Mouse (Mus musculus): ENCODE data around the gene Fgfr2. TPM values are rescaled to one million over a fixed set of nuclear protein-coding genes. Genes with fewer than 3 reads are reported as not detected.

Gene Fgfr2
- total RNA-seq, 2 experiments from 2014 or later, result 47.6 to 49.5 TPM

- TF ChIP-seq CTCF (conservative IDR thresholded peaks at IDR 0.05), result no peak
- Histone ChIP-seq H3K27ac (peak overlapping the region; percentile 3; the same call in 1 of the 2 replicates), H3K4me3 (no peak overlapping the region)
- DNase-seq (ENCODE audit: low spot score in 2 of 2), result no peak
These were observed 347.2 kb downstream of the Fgfr2 start for GRCm38 (mm10) chr7:132775922-132776321.

GRCm38 (mm10) chr7:132775333-132775732, 347.8 kb downstream of the Fgfr2 start:
- TF ChIP-seq CTCF (conservative IDR thresholded peaks at IDR 0.05), result no peak
- DNase-seq (ENCODE audit: low spot score in 2 of 2), result no peak
- Histone ChIP-seq H3K4me3 (no peak overlapping the region), H3K27ac (peak overlapping the region; percentile 43; the same call in 1 of the 2 replicates)

- Histone ChIP-seq H3K4me3 (no peak overlapping the region), H3K27ac (peak overlapping the region; percentile 43; the same call in 1 of the 2 replicates)
- TF ChIP-seq CTCF (conservative IDR thresholded peaks at IDR 0.05), result no peak
- DNase-seq (ENCODE audit: low spot score in 2 of 2), result no peak
These were observed 350.0 kb downstream of the Fgfr2 start for GRCm38 (mm10) chr7:132773011-132773705.

GRCm38 (mm10) chr7:132772440-132772839, 350.7 kb downstream of the Fgfr2 start:
- no peak for DNase-seq (ENCODE audit: low spot score in 2 of 2)
- Histone ChIP-seq H3K4me3 (no peak overlapping the region), H3K27ac (peak overlapping the region; percentile 43; the same call in 1 of the 2 replicates)
- no peak for TF ChIP-seq CTCF (conservative IDR thresholded peaks at IDR 0.05)

GRCm38 (mm10) chr7:132768498-132769344, 354.4 kb downstream of the Fgfr2 start:
- no peak overlapping the region for H3K4me3 ChIP-seq
- peak overlapping the region; percentile 80; the same call in 1 of the 2 replicates for H3K27ac ChIP-seq
- TF ChIP-seq CTCF (conservative IDR thresholded peaks at IDR 0.05), result no peak
- no peak for DNase-seq (ENCODE audit: low spot score in 2 of 2)

- no peak overlapping the region for H3K4me3 ChIP-seq
These were observed 355.2 kb downstream of the Fgfr2 start for GRCm38 (mm10) chr7:132767999-132768370.

GRCm38 (mm10) chr7:132767233-132767998, 355.7 kb downstream of the Fgfr2 start:
- Histone ChIP-seq H3K4me3 (no peak overlapping the region), H3K27ac (peak overlapping the region; percentile 80)
- no peak for DNase-seq (ENCODE audit: low spot score in 2 of 2)
- TF ChIP-seq CTCF (conservative IDR thresholded peaks at IDR 0.05), result no peak

More at GRCm38 (mm10) chr7:132767999-132768370, 355.2 kb downstream of the Fgfr2 start:
- DNase-seq (ENCODE audit: low spot score in 2 of 2), result peak in 1 of 2 experiments; percentile 27
- TF ChIP-seq CTCF (conservative IDR thresholded peaks at IDR 0.05), result no peak
- H3K27ac ChIP-seq, result peak overlapping the region; percentile 80

GRCm38 (mm10) chr7:132766235-132766871, 356.8 kb downstream of the Fgfr2 start:
- Histone ChIP-seq H3K4me3 (no peak overlapping the region), H3K27ac (peak overlapping the region; percentile 80)
- no peak for TF ChIP-seq CTCF (conservative IDR thresholded peaks at IDR 0.05)
- DNase-seq (ENCODE audit: low spot score in 2 of 2), result no peak

- Histone ChIP-seq H3K27ac (peak overlapping the region; percentile 80; the same call in 1 of the 2 replicates), H3K4me3 (no peak overlapping the region)
- TF ChIP-seq CTCF (conservative IDR thresholded peaks at IDR 0.05), result no peak
- no peak for DNase-seq (ENCODE audit: low spot score in 2 of 2)
These were observed 357.4 kb downstream of the Fgfr2 start for GRCm38 (mm10) chr7:132765629-132766186.

- no peak for TF ChIP-seq CTCF (conservative IDR thresholded peaks at IDR 0.05)
- no peak for DNase-seq (ENCODE audit: low spot score in 2 of 2)
- Histone ChIP-seq H3K27ac (peak overlapping the region; percentile 72), H3K4me3 (no peak overlapping the region)
These were observed 358.2 kb downstream of the Fgfr2 start for GRCm38 (mm10) chr7:132764896-132765491.

- no peak for TF ChIP-seq CTCF (conservative IDR thresholded peaks at IDR 0.05)
- Histone ChIP-seq H3K27ac (peak overlapping the region; percentile 72), H3K4me3 (no peak overlapping the region)
- DNase-seq (ENCODE audit: low spot score in 2 of 2), result no peak
These were observed 358.8 kb downstream of the Fgfr2 start for GRCm38 (mm10) chr7:132764314-132764713.
